Mouse (Mus musculus) v-Abl transformed pro-B cells (cell line): ENCODE measurements around the gene Tmbim7.
"Not testable (repeated sequence)": the region's sequence is repeated elsewhere in the genome, so short reads cannot be mapped to it uniquely, and the experiment has no call there.

Experiments
- in situ Hi-C, 2 experiments: fragments of 400-800 bp; cut with MboI; formaldehyde crosslinking; loops; one replicate each; pipeline ENCODE4 v1.15.1; 2025; ENCODE audit not compliant: unreplicated experiment in 2 of 2

Gene Tmbim7

DNA sequence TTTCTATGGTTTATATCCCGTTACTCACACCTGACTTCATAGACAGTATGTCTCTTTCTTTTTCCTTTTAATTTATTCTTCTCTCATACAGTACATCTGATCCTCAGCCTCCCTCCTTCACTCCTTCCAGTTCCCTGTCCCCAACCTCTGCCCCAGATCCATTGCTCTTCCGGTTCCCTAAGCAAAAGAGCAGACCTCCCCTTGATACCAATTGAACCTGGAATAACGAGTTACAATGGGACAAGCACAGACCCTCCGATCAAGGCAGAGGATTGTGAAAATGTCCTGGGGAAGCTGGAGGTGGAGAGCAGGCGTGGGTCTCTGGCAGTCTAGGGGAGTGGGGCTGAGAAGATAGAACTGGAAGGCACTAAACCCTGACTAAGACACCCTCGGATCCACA, at the start of gene Tmbim7:
Tmbim7 (plus strand) TSS at position 301 of the 400 bp plus-strand sequence.
- in situ Hi-C loops: no loop called here

DNA sequence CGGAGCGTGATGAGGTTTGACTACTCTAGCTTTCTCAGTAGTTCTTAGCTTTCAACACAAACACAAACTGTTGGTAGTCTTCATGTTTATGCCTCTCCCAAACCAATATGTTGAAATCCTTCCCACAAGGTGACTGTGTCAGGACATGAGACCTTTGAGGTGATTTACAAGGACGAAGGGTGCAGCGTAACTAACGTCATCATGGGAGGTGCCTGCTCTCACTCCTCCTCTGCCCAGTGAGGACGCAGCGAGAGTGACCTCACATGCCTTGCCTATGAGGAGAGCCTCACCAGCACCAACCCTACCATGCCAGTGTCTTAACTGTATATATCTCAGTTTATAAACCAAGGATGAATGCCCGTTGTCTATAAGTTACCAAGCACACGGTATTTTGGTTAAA, 43.9 kb upstream of the Tmbim7 start:
- in situ Hi-C loops: no loop called here

DNA sequence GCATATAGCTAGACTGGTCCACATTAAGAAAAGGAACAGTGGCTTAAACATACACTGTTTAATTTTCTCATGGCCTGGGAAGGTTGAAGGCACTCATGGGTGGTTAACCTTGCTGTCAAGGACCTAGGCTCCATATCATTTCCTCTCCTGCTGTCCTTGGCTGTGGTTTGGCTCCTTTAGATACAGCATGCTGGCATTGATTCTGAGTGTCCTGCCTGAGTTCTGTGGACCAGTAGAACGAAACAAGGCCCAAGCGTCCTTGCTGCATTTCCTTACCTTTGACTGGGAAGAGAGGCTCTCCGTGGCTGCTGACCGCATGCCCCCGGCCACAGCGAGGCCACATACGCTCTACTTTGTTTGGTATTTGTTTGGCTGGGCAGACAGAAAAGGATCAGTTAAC, 41.7 kb upstream of the Tmbim7 start:
- in situ Hi-C loops: no loop called here

DNA sequence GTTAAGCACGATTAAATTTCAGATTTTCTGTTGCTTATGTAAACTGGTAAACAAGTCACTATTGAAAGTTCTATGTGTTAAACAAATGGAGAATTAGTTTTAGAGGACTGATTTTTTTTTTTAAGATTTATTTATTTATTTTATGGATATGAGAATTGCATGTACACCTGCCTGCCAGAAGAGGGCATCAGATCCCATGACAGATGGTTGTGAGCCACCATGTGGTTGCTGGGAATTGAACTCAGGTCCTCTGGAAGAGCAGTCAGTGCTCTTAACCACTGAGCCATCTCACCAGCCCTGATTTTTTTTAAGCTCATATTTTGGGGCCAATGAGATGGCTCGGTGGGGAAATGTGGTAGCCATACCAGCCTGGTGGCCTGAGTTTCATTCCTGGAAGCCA, 39.1 kb upstream of the Tmbim7 start:
- in situ Hi-C loops: not testable (repeated sequence)

DNA sequence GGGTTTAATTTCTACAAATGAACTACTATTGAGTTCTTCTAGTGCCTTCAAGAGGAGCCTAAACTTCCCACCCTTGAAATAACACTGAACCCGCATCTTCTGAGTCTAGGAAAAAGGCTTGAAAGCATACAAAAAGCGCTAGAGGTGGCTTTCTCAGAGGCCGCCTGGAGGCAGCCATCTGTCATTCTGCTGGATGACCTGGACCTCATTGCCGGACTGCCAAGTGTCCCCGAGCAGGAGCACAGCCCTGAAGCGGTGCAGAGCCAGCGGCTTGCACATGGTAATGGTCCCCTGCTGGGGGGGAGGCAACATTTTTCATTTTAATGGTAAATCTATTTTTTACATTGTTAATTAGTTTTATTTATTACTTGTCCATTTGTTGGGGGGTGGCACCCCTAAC, 30.5 kb upstream of the Tmbim7 start:
- in situ Hi-C loops: no loop called here

DNA sequence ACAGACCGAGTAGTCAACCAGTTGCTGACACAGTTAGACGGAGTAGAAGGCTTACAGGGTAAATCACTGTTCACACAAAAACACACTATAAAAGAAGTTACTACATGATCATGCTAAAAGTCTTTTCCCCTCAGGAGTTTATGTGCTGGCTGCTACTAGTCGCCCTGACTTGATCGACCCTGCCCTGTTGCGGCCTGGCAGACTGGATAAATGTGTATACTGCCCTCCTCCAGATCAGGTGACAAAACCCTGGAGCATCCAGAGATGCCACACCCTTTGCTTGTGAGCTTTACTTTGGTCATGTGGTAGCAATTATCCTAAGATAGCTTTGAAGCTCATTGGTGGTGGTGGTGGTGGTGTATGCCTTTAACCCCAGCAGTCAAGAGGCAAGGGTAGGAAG, 20.9 kb upstream of the Tmbim7 start:
- in situ Hi-C loops: loop anchor here (10.0 to 25.0 kb wide), 3 partner anchors 432 to 1282 kb away; no protein-coding TSS in a partner anchor

DNA sequence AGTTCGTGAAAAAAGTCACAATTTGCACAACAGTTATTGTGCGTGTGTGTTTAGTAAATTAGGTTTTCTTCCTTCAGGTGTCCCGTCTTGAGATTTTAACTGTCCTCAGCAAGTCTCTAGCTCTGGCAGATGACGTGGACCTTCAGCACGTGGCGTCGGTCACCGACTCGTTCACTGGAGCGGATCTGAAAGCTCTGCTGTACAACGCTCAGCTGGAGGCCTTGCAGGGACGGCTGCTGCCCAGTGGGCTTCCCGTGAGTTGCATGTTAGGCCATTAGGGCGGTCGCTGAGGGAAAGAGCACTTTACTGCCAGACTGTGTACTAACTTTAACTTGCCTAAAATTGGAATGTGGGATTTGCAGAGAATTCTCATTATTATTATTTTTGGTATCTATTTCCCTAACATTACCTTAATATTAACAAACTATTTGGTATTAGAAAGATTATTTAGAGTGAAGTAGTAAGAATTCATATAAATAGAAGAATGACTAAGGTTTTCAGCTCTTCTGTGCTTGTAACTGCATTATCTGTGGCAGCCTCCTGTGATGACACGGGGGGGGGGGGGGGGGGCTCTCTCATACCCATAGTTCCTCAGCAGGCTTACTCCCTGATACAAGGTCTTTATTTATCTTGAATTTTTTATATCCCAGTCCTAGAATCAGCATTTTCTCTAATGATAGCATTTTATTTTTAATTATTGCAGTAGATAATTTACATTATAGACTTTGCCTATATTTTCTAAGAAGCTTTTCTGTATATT, 19.3 kb upstream of the Tmbim7 start:
- in situ Hi-C loops: loop anchor here (10.0 to 25.0 kb wide), 3 partner anchors 431 to 1281 kb away; no protein-coding TSS in a partner anchor

DNA sequence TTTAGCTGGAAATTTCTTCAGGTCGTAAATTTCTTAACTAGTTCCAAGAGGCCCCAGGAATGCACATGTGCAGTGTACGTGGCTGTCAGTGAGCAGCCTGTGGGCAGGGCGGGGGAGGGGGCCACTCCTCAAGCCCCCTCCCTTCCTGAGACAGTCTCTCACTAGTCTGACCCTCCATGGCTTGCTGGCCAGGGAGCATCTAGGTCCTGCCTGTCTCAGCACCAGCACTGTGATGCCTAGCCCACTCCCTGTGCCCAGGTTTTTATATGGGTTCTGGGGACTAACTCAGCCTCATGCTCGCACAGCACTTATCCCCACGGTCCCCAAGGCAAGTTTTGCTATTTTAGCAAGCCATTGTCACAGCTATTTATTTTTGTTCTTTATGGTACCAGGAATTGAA, 18.7 kb upstream of the Tmbim7 start:
- in situ Hi-C loops: loop anchor here (10.0 to 25.0 kb wide), 3 partner anchors 430 to 1280 kb away; no protein-coding TSS in a partner anchor

DNA sequence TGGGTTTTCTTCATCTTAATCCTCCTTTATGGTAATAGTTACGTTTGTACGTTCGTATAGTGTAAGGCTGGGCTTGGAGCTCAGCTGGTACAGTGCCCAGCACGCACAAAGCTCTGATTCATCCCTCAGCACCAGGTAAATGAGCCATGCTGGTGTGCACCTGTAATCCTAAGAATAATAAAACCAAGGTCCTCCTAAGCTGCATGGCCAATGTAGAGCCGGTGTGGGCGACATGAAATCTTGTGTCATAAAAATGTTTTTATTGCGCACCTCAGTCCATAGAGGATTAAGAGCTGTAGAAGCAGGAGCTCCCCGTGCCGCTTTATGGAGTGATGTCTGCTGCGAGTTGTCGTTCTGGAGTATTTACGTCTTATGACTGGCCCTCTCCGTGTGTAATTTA, 17.7 kb upstream of the Tmbim7 start:
- in situ Hi-C loops: loop anchor here (10.0 to 25.0 kb wide), 3 partner anchors 429 to 1279 kb away; no protein-coding TSS in a partner anchor

DNA sequence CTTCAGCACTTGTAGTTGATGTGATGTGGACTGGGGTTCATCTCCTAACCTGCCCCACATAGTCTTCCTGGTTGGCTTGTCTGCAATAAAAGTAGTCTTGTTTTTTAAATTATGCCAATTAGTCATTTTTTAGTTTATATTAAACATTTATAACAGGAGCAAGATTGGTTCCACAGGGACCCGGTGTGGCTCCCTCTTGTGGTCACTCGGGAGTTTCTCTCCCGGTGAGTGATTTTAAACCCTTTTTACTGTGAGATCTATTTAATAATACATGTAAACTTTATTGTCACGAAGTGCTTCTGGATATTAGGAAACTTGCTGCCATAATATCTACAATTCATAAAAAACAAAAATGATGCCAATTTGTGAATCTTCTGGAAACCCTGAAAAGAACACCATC, 17.0 kb upstream of the Tmbim7 start:
- in situ Hi-C loops: loop anchor here (10.0 to 25.0 kb wide), 3 partner anchors 428 to 1278 kb away; no protein-coding TSS in a partner anchor

DNA sequence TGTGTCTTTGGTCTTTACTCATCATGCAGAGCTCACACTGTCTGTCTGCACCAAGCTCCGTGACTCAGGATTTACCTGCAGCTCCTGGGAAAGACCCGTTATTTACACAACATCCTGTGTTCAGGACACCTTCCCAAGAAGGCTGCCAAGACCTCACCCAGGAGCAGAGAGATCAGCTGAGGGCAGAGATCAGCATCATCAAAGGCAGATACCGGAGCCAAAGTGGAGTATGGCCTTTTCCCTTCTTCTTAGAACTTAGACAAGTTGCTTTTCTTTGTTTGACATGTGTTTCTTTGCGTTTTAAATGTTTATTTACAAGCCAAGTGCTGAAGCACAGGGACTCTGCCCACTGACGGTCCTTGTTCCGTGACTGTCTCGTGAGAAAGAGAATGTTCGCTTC, 15.7 kb upstream of the Tmbim7 start:
- in situ Hi-C loops: loop anchor here (10.0 to 25.0 kb wide), 3 partner anchors 427 to 1277 kb away; no protein-coding TSS in a partner anchor

DNA sequence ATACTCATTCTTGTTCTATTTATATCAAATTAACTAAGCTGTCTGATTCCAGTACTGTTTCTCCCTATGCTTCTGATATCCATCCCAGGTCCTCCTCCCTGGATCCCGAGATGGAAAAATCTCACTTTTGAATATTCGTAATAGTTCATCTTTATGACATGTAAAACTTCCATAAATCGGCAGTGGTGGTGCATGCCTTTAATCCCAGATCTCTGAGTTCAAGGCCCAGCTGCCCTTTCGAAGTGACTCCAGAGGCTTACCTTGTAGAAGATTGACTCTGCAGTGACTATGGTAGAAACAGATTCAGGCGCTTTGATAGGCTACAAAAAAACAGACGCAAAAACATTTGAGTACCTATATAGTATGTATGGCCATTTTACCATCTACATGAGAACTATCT, 6.4 kb upstream of the Tmbim7 start:
- in situ Hi-C loops: loop anchor here (5.0 to 25.0 kb wide), 9 partner anchors 158 to 1270 kb away; partner anchors contain the start of genes Cyp51 (in 2 of the 2), Mterf1b (in 2 of the 2), Ankib1 (in 1 of the 2) and Krit1 (in 1 of the 2)

DNA sequence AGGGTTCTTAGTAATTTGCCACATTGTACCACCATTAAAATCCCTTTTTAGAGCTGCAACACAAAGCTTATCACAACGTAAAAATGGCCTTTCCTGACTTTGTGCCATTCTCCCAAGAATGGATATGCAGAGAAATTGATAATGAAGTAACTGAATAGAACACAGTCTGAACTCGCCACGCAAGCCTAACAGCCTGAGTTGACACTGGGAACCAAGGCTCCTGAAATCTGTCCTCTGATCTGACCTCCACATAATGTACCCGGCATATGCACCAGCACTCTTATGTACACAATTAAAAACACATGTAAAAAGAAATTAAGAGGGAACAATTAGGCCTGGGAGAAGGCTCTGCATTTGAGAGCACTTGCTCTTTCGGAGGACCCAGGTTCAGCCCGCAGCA, 5.7 kb upstream of the Tmbim7 start:
- in situ Hi-C loops: loop anchor here (5.0 to 25.0 kb wide), 9 partner anchors 157 to 1269 kb away; partner anchors contain the start of genes Cyp51 (in 2 of the 2), Mterf1b (in 2 of the 2), Ankib1 (in 1 of the 2) and Krit1 (in 1 of the 2)

DNA sequence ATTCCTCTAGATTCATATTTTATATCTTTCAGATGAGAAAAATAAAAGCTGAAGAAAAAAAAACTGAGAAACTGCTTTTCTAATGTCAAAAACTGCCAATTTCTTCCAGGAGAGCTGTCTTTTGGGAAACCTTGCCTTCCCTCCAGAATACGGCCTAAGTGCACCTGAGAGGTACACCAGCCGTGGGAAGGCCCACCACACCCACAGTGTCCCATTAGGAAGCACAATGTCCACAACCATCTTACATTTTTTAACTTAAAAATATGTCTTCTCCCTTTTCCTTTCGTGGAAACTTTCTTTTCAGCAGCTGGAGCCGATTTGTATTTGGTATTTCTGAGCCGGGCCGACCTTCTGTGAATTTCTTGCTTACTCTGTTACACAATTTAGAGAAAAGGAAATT, 4.4 kb upstream of the Tmbim7 start:
- in situ Hi-C loops: loop anchor here (5.0 to 25.0 kb wide), 9 partner anchors 156 to 1268 kb away; partner anchors contain the start of genes Cyp51 (in 2 of the 2), Mterf1b (in 2 of the 2), Ankib1 (in 1 of the 2) and Krit1 (in 1 of the 2)

DNA sequence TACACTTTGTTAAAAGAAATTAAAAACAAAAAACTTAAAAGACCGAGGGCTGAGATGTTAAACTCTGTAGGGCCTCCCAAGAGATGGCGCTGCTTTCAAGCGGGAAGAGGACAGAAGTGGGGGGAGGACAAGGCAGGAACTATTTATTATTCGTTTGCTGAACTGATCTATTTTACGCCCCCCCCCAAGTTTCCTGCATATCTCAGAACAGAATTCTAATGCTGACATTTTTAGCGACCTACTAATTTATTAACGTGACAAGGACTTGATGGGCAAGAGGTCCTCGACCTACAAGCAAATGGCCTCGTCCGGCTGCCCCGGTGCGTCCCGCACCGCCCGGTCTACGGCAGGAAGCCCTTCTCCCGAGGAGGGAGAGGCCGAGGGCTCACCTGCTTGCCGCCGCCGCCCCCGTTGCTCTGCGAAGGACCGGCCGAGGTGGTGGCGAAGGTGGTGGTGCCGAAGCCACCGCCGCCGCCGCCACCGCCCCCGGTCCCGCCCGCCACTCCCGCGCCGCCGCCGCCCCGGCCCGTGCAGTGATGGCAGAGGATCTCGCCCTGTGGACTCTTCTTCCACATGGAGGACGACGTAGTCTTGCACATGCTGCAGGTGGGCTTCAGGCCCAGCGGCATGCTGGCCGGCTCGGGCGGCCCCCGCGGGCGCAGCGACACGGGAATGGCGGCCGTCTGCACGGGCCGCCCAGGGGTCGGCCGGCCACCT, 3.8 kb upstream of the Tmbim7 start:
- in situ Hi-C loops: loop anchor here (5.0 to 25.0 kb wide), 9 partner anchors 155 to 1268 kb away; partner anchors contain the start of genes Cyp51 (in 2 of the 2), Mterf1b (in 2 of the 2), Ankib1 (in 1 of the 2) and Krit1 (in 1 of the 2)

DNA sequence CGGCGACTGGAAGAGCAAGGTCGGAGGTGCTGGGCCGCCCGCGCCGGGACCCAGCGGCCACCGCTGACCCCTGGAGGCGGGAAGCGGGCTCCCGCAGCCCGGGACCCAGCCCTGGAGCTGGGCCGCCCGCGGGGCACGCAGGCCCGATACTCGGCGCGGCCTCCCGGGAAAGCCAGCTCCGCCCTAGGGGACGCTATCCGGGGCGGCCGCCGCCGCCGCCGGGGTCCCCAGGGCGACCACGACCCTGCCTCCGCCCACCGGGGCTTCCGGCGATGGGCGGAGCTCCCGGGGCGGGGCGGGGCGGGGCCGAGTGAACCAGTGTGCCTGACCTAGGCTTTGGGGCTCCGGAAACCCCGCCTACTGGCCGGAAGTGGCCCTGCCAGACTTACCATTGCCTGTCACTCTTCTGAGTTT, 3.3 kb upstream of the Tmbim7 start:
- in situ Hi-C loops: loop anchor here (5.0 to 25.0 kb wide), 9 partner anchors 155 to 1267 kb away; partner anchors contain the start of genes Cyp51 (in 2 of the 2), Mterf1b (in 2 of the 2), Ankib1 (in 1 of the 2) and Krit1 (in 1 of the 2)

DNA sequence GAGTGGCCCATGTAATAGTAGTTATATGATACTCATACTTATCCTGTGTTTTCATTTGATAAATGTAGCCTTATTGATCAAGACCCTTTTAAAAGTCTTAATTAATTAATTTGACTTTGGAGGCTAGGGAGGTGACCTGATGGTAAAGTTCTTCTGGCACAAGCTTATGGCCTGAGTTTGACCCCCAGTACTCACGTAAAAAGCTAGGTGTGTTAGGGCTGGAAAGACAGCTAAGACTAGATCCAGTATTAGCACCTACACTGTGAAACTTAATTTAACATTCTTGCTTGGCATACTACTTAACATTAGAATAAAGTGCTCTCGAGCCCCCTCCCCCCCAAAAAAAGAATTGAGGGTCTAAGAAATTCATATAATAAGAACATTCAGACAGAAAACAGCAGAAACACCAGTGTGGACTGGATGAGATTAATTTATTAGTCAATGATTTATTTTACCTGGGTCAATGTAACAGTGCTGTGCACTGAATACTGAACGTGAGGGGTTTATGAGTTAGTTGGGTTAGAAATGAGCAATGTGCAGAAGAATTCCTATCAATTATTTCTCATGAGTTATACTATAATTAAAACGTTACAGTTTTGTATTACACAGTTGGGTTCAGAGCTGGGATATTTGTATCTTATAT, 2.7 kb upstream of the Tmbim7 start:
- in situ Hi-C loops: loop anchor here (5.0 to 25.0 kb wide), 9 partner anchors 154 to 1266 kb away; partner anchors contain the start of genes Cyp51 (in 2 of the 2), Mterf1b (in 2 of the 2), Ankib1 (in 1 of the 2) and Krit1 (in 1 of the 2)

DNA sequence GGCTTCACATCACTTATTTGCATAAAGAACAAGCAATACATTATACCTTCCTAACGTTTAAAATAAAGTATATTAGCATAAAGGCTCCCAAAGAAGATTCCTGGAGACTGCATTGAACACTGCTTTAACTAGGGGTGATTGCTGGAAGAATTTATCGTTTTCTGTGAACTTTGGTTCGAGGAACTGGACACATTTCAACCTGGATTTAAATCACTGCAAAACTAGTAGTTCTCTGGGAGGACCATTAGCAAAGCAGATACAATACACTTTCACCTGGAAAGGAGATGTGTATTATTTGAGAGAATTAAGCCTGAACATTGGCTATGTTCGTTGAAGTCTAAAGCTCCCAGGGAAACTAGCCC, 2.2 kb upstream of the Tmbim7 start:
- in situ Hi-C loops: loop anchor here (5.0 to 25.0 kb wide), 9 partner anchors 153 to 1266 kb away; partner anchors contain the start of genes Cyp51 (in 2 of the 2), Mterf1b (in 2 of the 2), Ankib1 (in 1 of the 2) and Krit1 (in 1 of the 2)

DNA sequence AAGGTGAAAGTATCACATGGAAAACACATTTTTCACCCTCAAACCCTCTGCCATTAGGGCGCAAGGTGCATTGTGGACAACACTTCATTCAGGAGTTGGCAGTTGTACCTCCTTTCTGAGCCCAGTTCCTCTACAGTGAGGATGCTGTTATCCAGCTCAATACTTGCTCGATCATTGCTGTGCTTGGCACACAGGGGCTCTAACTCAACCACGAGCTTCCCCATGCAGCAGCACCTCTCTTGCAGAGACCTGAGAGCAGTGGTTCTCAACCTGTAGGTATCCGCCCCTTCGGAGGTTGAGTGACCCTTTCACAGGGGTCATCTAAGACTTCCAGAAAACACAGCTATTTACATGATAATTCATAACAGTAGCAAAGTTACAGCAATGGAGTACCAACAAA, 640 bp downstream of the Tmbim7 start:
- in situ Hi-C loops: no loop called here
